Mouse (Mus musculus) lung, embryonic 15.5 days (tissue): ENCODE measurements at regions not wholly inside any gene's neighbourhood (a gene's known extent, or its start where the extent isn't known, plus 50 kb on each side); places are given as distances from the start of the nearest gene placed in this dataset.

Source experiments
- ATAC-seq: fragments of 200-750 bp; cut with Nextera tagmentation; 2 replicates; pipeline ENCODE4 v1.8.0; 2017; ENCODE audit warnings: moderate number of reproducible peaks, borderline replicate concordance; ENCODE audit not compliant: low FRiP score, low TSS enrichment; ENCODE audit errors: extremely low read depth
- H3K27ac ChIP-seq: fragments of 300-500 bp; sonication (generic); 2 replicates; pipeline ENCODE4 v1.5.1; 2015; ENCODE audit warnings: moderate library complexity, mild to moderate bottlenecking, inconsistent platforms
- H3K27me3 ChIP-seq: fragments of 300-500 bp; sonication (generic); 2 replicates; pipeline ENCODE4 v1.6.1; 2015; ENCODE audit warnings: inconsistent platforms
- H3K36me3 ChIP-seq: fragments of 300-500 bp; sonication (generic); 2 replicates; pipeline ENCODE4 v1.6.1; 2015; ENCODE audit warnings: inconsistent platforms
- H3K4me1 ChIP-seq: fragments of 300-500 bp; sonication (generic); 2 replicates; pipeline ENCODE4 v1.6.1; 2015; ENCODE audit warnings: inconsistent platforms
- H3K4me2 ChIP-seq: fragments of 300-500 bp; sonication (generic); 2 replicates; pipeline ENCODE4 v1.6.1; 2015; ENCODE audit warnings: inconsistent platforms, mild to moderate bottlenecking, moderate library complexity
- H3K4me3 ChIP-seq: fragments of 300-500 bp; sonication (generic); 2 replicates; pipeline ENCODE4 v1.5.1; 2015; ENCODE audit warnings: mild to moderate bottlenecking, inconsistent platforms
- H3K9ac ChIP-seq: fragments of 300-500 bp; sonication (generic); 2 replicates; pipeline ENCODE4 v1.6.1; 2015; ENCODE audit warnings: inconsistent platforms
- H3K9me3 ChIP-seq: fragments of 300-500 bp; sonication (generic); 2 replicates; pipeline ENCODE4 v1.6.1; 2016; ENCODE audit warnings: inconsistent platforms
- WGBS: fragments of 180-500 bp; shearing (Covaris S2); methylation state at CpG from one replicate; pipeline ENCODE4 v1.1.7; 2015; 5-methylcytosine and 5-hydroxymethylcytosine counted together

- Histone ChIP-seq H3K27me3 (no peaks in the 10 kb centered on the region), H3K4me1 (no peaks in the 10 kb centered on the region), H3K36me3 (no peaks in the 10 kb centered on the region), H3K4me2 (no peak overlapping the region), H3K9ac (no peak overlapping the region), H3K9me3 (no peaks in the 10 kb centered on the region), H3K27ac (no peak overlapping the region), H3K4me3 (no peak overlapping the region)
- ATAC-seq = no peak
- 78% methylated on average over 6 of the region's 6 CpGs for WGBS
Observed at GRCm38 (mm10) chr15:62465026-62465839, 1379.7 kb downstream of the Gsdmc2 start.

- H3K9ac ChIP-seq = no peak overlapping the region
- WGBS = 15% methylated on average over 3 of the region's 3 CpGs
- H3K27me3 ChIP-seq = no peaks in the 10 kb centered on the region
- H3K27ac ChIP-seq = no peak overlapping the region
- no peaks in the 10 kb centered on the region for H3K9me3 ChIP-seq
- no peak overlapping the region for H3K4me3 ChIP-seq
- peak; percentile 73; the same call in 1 of the 2 replicates for ATAC-seq
- H3K4me2 ChIP-seq = no peak overlapping the region
- H3K36me3 ChIP-seq = no peaks in the 10 kb centered on the region
- H3K4me1 ChIP-seq = no peaks in the 10 kb centered on the region
Observed at GRCm38 (mm10) chr15:62462698-62463097, 1382.3 kb downstream of the Gsdmc2 start.

DNA sequence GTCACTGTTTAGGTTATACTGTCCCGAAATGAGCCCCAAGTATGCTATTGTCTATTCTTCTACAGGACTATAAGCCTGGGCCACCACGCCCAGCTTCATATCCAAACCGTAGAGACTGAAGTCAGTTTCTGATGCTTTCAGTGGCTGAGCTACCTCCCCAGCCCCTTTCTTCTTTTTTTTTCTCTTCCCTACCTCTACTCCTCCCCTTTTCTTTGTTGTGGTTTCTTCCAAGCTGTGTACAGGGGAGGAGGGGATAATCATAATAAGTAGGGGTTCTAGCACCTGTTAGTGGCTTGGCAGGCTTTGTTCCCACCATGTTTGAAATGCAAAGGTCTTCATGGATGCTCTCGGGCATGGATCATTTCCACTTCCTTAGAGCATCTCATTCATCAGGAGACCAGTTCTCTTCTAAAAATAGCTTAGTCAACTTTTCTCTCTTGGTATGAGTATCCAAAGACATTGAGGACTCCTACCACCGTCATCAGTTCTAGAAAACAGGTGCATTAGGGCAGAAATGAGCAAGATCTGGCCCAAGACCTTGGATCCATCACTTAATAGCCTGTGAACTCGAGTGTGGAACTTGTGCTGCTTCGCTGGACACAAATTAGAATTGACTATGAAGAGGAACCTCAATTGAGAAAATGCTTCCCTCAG, 1383.5 kb downstream of the Gsdmc2 start:
- no peaks in the 10 kb centered on the region for H3K27me3 ChIP-seq
- WGBS = 76% methylated on average over 7 of the region's 7 CpGs
- H3K9me3 ChIP-seq = no peaks in the 10 kb centered on the region
- no peak overlapping the region for H3K4me2 ChIP-seq
- no peak overlapping the region for H3K9ac ChIP-seq
- no peaks in the 10 kb centered on the region for H3K36me3 ChIP-seq
- H3K27ac ChIP-seq = no peak overlapping the region
- no peak for ATAC-seq
- H3K4me3 ChIP-seq = no peak overlapping the region
- no peaks in the 10 kb centered on the region for H3K4me1 ChIP-seq

- H3K4me1 ChIP-seq = no peaks in the 10 kb centered on the region
- H3K4me3 ChIP-seq = no peak overlapping the region
- H3K4me2 ChIP-seq = no peak overlapping the region
- H3K36me3 ChIP-seq = no peaks in the 10 kb centered on the region
- ATAC-seq = no peak
- 90% methylated on average over 2 of the region's 2 CpGs for WGBS
- H3K9ac ChIP-seq = no peak overlapping the region
- H3K9me3 ChIP-seq = no peaks in the 10 kb centered on the region
- no peaks in the 10 kb centered on the region for H3K27me3 ChIP-seq
- H3K27ac ChIP-seq = no peak overlapping the region
Observed at GRCm38 (mm10) chr15:62460724-62461123, 1384.3 kb downstream of the Gsdmc2 start.

- ATAC-seq = no peak
- no peaks in the 10 kb centered on the region for H3K4me1 ChIP-seq
- H3K27ac ChIP-seq = no peak overlapping the region
- no peaks in the 10 kb centered on the region for H3K27me3 ChIP-seq
- H3K36me3 ChIP-seq = no peaks in the 10 kb centered on the region
- no peaks in the 10 kb centered on the region for H3K9me3 ChIP-seq
- H3K4me3 ChIP-seq = no peak overlapping the region
- H3K9ac ChIP-seq = no peak overlapping the region
- H3K4me2 ChIP-seq = no peak overlapping the region
- WGBS = 66% methylated on average over 6 of the region's 6 CpGs
Observed at GRCm38 (mm10) chr15:62460026-62460607, 1384.9 kb downstream of the Gsdmc2 start.

GRCm38 (mm10) chr15:62457990-62458389, 1387.0 kb downstream of the Gsdmc2 start:
- no peak overlapping the region for H3K4me3 ChIP-seq
- WGBS = 7% methylated on average over 2 of the region's 2 CpGs
- no peaks in the 10 kb centered on the region for H3K36me3 ChIP-seq
- no peak overlapping the region for H3K4me2 ChIP-seq
- no peaks in the 10 kb centered on the region for H3K9me3 ChIP-seq
- no peak overlapping the region for H3K9ac ChIP-seq
- H3K27me3 ChIP-seq = no peaks in the 10 kb centered on the region
- no peak overlapping the region for H3K27ac ChIP-seq
- no peak for ATAC-seq
- H3K4me1 ChIP-seq = no peaks in the 10 kb centered on the region

GRCm38 (mm10) chr15:62457051-62457664, 1387.8 kb downstream of the Gsdmc2 start:
- no peak for ATAC-seq
- Histone ChIP-seq H3K4me2 (no peak overlapping the region), H3K9ac (no peak overlapping the region), H3K27ac (no peak overlapping the region), H3K4me3 (no peak overlapping the region), H3K9me3 (no peaks in the 10 kb centered on the region), H3K4me1 (no peaks in the 10 kb centered on the region), H3K27me3 (no peaks in the 10 kb centered on the region), H3K36me3 (no peaks in the 10 kb centered on the region)
- WGBS = 65% methylated on average over 4 of the region's 4 CpGs

- WGBS = 42% methylated on average over 1 of the region's 1 CpGs
- no peak overlapping the region for H3K9ac ChIP-seq
- H3K27ac ChIP-seq = no peak overlapping the region
- no peaks in the 10 kb centered on the region for H3K4me1 ChIP-seq
- H3K36me3 ChIP-seq = no peaks in the 10 kb centered on the region
- ATAC-seq = no peak
- H3K4me3 ChIP-seq = no peak overlapping the region
- no peaks in the 10 kb centered on the region for H3K9me3 ChIP-seq
- H3K27me3 ChIP-seq = no peaks in the 10 kb centered on the region
- H3K4me2 ChIP-seq = no peak overlapping the region
Observed at GRCm38 (mm10) chr15:62456020-62456419, 1389.0 kb downstream of the Gsdmc2 start.

- Histone ChIP-seq H3K27ac (no peak overlapping the region), H3K4me3 (no peak overlapping the region), H3K27me3 (no peaks in the 10 kb centered on the region), H3K9me3 (no peaks in the 10 kb centered on the region), H3K9ac (no peak overlapping the region), H3K4me1 (no peaks in the 10 kb centered on the region), H3K36me3 (no peaks in the 10 kb centered on the region), H3K4me2 (no peak overlapping the region)
- no peak for ATAC-seq
- WGBS = 75% methylated on average over 3 of the region's 3 CpGs
Observed at GRCm38 (mm10) chr15:62448116-62448515, 1396.9 kb downstream of the Gsdmc2 start.

DNA sequence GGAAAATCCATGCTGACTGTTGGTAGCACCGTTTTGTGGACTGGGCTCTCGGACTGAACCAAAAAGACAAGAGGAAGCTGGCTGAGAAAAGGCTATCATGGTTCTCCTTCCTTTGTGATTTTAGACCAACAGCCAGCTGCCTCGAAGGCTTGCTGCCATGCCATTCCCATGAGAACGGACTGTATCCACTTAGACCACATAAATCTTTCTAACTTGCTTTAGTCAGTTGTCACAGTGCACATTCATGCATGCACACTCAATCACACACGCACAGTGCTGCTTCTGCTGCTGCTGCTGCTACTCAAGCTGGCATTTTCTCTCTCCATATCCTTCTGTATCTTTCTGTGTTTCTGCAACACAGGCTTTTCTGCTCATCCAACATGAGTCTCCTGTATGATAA, 1405.8 kb downstream of the Gsdmc2 start:
- Histone ChIP-seq H3K9me3 (no peaks in the 10 kb centered on the region), H3K27ac (no peak overlapping the region), H3K27me3 (no peaks in the 10 kb centered on the region), H3K4me1 (no peaks in the 10 kb centered on the region), H3K4me3 (no peak overlapping the region), H3K36me3 (no peaks in the 10 kb centered on the region), H3K9ac (no peak overlapping the region), H3K4me2 (no peak overlapping the region)
- no peak for ATAC-seq
- 58% methylated on average over 5 of the region's 5 CpGs for WGBS

DNA sequence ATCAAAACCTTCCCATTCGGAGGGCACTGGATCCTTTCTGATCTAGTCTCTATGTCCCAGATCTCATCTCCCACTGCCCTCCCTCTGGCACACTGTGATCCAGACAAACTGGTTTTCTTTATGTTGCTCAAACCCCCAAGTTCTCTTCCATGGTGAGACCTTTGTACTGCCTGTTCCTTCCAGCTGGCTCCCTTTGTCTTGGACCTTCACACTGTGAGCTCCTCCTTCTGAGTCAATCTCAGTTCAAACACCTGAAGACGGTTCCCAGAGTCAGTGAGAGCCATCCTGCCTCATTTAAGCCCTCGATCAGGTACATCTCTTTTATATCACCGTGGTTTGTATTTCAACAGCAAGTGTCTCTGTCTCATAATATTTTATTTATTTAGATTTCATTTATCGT, 1408.3 kb downstream of the Gsdmc2 start:
- Histone ChIP-seq H3K36me3 (no peaks in the 10 kb centered on the region), H3K27ac (no peak overlapping the region), H3K27me3 (no peaks in the 10 kb centered on the region), H3K4me1 (no peaks in the 10 kb centered on the region), H3K4me3 (no peak overlapping the region), H3K9me3 (no peaks in the 10 kb centered on the region), H3K9ac (no peak overlapping the region), H3K4me2 (no peak overlapping the region)
- whole genome bisulfite sequencing = 88% methylated on average over 5 of the region's 5 CpGs
- ATAC-seq = no peak

GRCm38 (mm10) chr15:62435141-62435680, 1409.8 kb downstream of the Gsdmc2 start:
- no peak overlapping the region for H3K27ac ChIP-seq
- WGBS = 87% methylated on average over 4 of the region's 4 CpGs
- H3K4me1 ChIP-seq = no peaks in the 10 kb centered on the region
- ATAC-seq = no peak
- H3K4me3 ChIP-seq = no peak overlapping the region
- no peak overlapping the region for H3K4me2 ChIP-seq
- H3K9ac ChIP-seq = no peak overlapping the region
- no peaks in the 10 kb centered on the region for H3K36me3 ChIP-seq
- H3K9me3 ChIP-seq = no peaks in the 10 kb centered on the region
- no peaks in the 10 kb centered on the region for H3K27me3 ChIP-seq
